Mouse (Mus musculus): Measurements from ENCODE around the gene Gm20661. TPM values are rescaled to one million over a fixed set of nuclear protein-coding genes. Genes with fewer than 3 reads are reported as not detected.

Gene Gm20661
- polyA plus RNA-seq (2015; fragmentation: Nextera tagmentation; extraction: Ambion mirVana), result 0.69 and 0.87 TPM in 2 replicates

GRCm38 (mm10) chr9:107982681-107983346, at the start of gene Gm20661:
Gene Gm20661 (plus strand): TSS chr9:107983058.
- H3K27ac ChIP-seq (replicated peaks), result peak within 1 kb of the TSS; percentile 97
- no peak for TF ChIP-seq CTCF (IDR thresholded peaks at IDR 0.05; ENCODE audit: low read depth)
- no peak for TF ChIP-seq EP300 (optimal IDR thresholded peaks at IDR 0.05)
- DNase-seq (ENCODE audit: low spot score) (peak; percentile 72), ATAC-seq (ENCODE audit: low FRiP score, low TSS enrichment) (peak; percentile 73; the same call in 1 of the 2 replicates)
- H3K4me2 ChIP-seq (replicated peaks; ENCODE audit: low read depth), result peak within 1 kb of the TSS; percentile 80
- H3K4me1 ChIP-seq (replicated peaks; ENCODE audit: control insufficient read depth, insufficient read depth), result peaks cover 9% of the 10 kb centered on the region
- peak within 1 kb of the TSS; percentile 74 for H3K9ac ChIP-seq (ENCODE audit: low read length)
- H3K27me3 ChIP-seq (ENCODE audit: control insufficient read depth, insufficient read depth, low read length), result no peaks in the 10 kb centered on the region
- no peaks in the 10 kb centered on the region for H3K9me3 ChIP-seq (ENCODE audit: control insufficient read depth, low read length)
- H3K36me3 ChIP-seq (ENCODE audit: control insufficient read depth, insufficient read depth, low read length), result peaks cover 4% of the 10 kb centered on the region; the same call in 1 of the 2 replicates
- 22% methylated on average over 14 of the region's 14 CpGs for WGBS
- H3K4me3 ChIP-seq (ENCODE audit: low read depth, low read length), result peak within 1 kb of the TSS; percentile 64

- no peak overlapping the region for H3K4me3 ChIP-seq (ENCODE audit: low read depth, low read length)
- no peak overlapping the region for H3K4me2 ChIP-seq (replicated peaks; ENCODE audit: low read depth)
- WGBS, result 79% methylated on average over 11 of the region's 11 CpGs
- peaks cover 4% of the 10 kb centered on the region; the same call in 1 of the 2 replicates for H3K4me1 ChIP-seq (replicated peaks; ENCODE audit: control insufficient read depth, insufficient read depth)
- TF ChIP-seq CTCF (IDR thresholded peaks at IDR 0.05; ENCODE audit: low read depth) (no peak), EP300 (optimal IDR thresholded peaks at IDR 0.05) (no peak)
- no peaks in the 10 kb centered on the region for H3K27me3 ChIP-seq (ENCODE audit: control insufficient read depth, insufficient read depth, low read length)
- no peaks in the 10 kb centered on the region for H3K9me3 ChIP-seq (ENCODE audit: control insufficient read depth, low read length)
- DNase-seq (ENCODE audit: low spot score) (no peak), ATAC-seq (ENCODE audit: low FRiP score, low TSS enrichment) (peak; percentile 30; the same call in 1 of the 2 replicates)
- H3K36me3 ChIP-seq (ENCODE audit: control insufficient read depth, insufficient read depth, low read length), result no peaks in the 10 kb centered on the region
- H3K9ac ChIP-seq (ENCODE audit: low read length), result no peak overlapping the region
- H3K27ac ChIP-seq (replicated peaks), result no peak overlapping the region
Observed at GRCm38 (mm10) chr9:107934146-107934545, 48.7 kb upstream of the Gm20661 start.

- Histone ChIP-seq H3K4me1 (replicated peaks; ENCODE audit: control insufficient read depth, insufficient read depth) (peaks cover 4% of the 10 kb centered on the region; the same call in 1 of the 2 replicates), H3K27me3 (ENCODE audit: control insufficient read depth, insufficient read depth, low read length) (no peaks in the 10 kb centered on the region), H3K9me3 (ENCODE audit: control insufficient read depth, low read length) (no peaks in the 10 kb centered on the region), H3K4me3 (ENCODE audit: low read depth, low read length) (peak within 1 kb of the TSS; percentile 41), H3K27ac (replicated peaks) (no peak within 1 kb of the TSS), H3K4me2 (replicated peaks; ENCODE audit: low read depth) (peak within 1 kb of the TSS; percentile 83), H3K36me3 (ENCODE audit: control insufficient read depth, insufficient read depth, low read length) (no peaks in the 10 kb centered on the region), H3K9ac (ENCODE audit: low read length) (peak within 1 kb of the TSS; percentile 59)
- no peak for ATAC-seq (ENCODE audit: low FRiP score, low TSS enrichment)
- 17% methylated on average over 3 of the region's 3 CpGs for WGBS
- DNase-seq (ENCODE audit: low spot score), result no peak
- TF ChIP-seq CTCF (IDR thresholded peaks at IDR 0.05; ENCODE audit: low read depth), result no peak
- no peak for TF ChIP-seq EP300 (optimal IDR thresholded peaks at IDR 0.05)
Observed at GRCm38 (mm10) chr9:107935374-107935773, 47.5 kb upstream of the Gm20661 start, which contains the start of gene Camkv. Gene Camkv (plus strand): TSS chr9:107935674.

- TF ChIP-seq CTCF (IDR thresholded peaks at IDR 0.05; ENCODE audit: low read depth), result no peak
- TF ChIP-seq EP300 (optimal IDR thresholded peaks at IDR 0.05), result no peak
- ATAC-seq (ENCODE audit: low FRiP score, low TSS enrichment) (no peak), DNase-seq (ENCODE audit: low spot score) (peak; percentile 54)
- under 1% methylated on average over 41 of the region's 41 CpGs for WGBS
- Histone ChIP-seq H3K9me3 (ENCODE audit: control insufficient read depth, low read length) (no peaks in the 10 kb centered on the region), H3K27me3 (ENCODE audit: control insufficient read depth, insufficient read depth, low read length) (no peaks in the 10 kb centered on the region), H3K4me2 (replicated peaks; ENCODE audit: low read depth) (peak overlapping the region; percentile 83), H3K9ac (ENCODE audit: low read length) (peak overlapping the region; percentile 59), H3K36me3 (ENCODE audit: control insufficient read depth, insufficient read depth, low read length) (no peaks in the 10 kb centered on the region), H3K27ac (replicated peaks) (no peak overlapping the region), H3K4me3 (ENCODE audit: low read depth, low read length) (peak overlapping the region; percentile 41), H3K4me1 (replicated peaks; ENCODE audit: control insufficient read depth, insufficient read depth) (peaks cover 4% of the 10 kb centered on the region; the same call in 1 of the 2 replicates)
Observed at GRCm38 (mm10) chr9:107935790-107936214, 47.1 kb upstream of the Gm20661 start.

- H3K27ac ChIP-seq (replicated peaks), result no peak overlapping the region
- H3K4me1 ChIP-seq (replicated peaks; ENCODE audit: control insufficient read depth, insufficient read depth), result peaks cover 4% of the 10 kb centered on the region; the same call in 1 of the 2 replicates
- H3K27me3 ChIP-seq (ENCODE audit: control insufficient read depth, insufficient read depth, low read length), result no peaks in the 10 kb centered on the region
- H3K4me2 ChIP-seq (replicated peaks; ENCODE audit: low read depth), result peak overlapping the region; percentile 83
- TF ChIP-seq EP300 (optimal IDR thresholded peaks at IDR 0.05), result no peak
- no peak for TF ChIP-seq CTCF (IDR thresholded peaks at IDR 0.05; ENCODE audit: low read depth)
- H3K36me3 ChIP-seq (ENCODE audit: control insufficient read depth, insufficient read depth, low read length), result no peaks in the 10 kb centered on the region
- no peak for DNase-seq (ENCODE audit: low spot score)
- H3K9ac ChIP-seq (ENCODE audit: low read length), result peak overlapping the region; percentile 59
- no peak for ATAC-seq (ENCODE audit: low FRiP score, low TSS enrichment)
- peak overlapping the region; percentile 41 for H3K4me3 ChIP-seq (ENCODE audit: low read depth, low read length)
- no peaks in the 10 kb centered on the region for H3K9me3 ChIP-seq (ENCODE audit: control insufficient read depth, low read length)
- WGBS, result 9% methylated on average over 29 of the region's 29 CpGs
Observed at GRCm38 (mm10) chr9:107936215-107936822, 46.5 kb upstream of the Gm20661 start.

All from stomach, postnatal 0 days (tissue).